Mouse (Mus musculus) adipocyte (in vitro differentiated cells): ENCODE measurements around the gene Hdac7.

Source experiments
- DNase-seq: peaks from one replicate; pipeline ENCODE4 v3.0.0-alpha.2; 2016; ENCODE audit warnings: low spot score

Hdac7 gene

DNA sequence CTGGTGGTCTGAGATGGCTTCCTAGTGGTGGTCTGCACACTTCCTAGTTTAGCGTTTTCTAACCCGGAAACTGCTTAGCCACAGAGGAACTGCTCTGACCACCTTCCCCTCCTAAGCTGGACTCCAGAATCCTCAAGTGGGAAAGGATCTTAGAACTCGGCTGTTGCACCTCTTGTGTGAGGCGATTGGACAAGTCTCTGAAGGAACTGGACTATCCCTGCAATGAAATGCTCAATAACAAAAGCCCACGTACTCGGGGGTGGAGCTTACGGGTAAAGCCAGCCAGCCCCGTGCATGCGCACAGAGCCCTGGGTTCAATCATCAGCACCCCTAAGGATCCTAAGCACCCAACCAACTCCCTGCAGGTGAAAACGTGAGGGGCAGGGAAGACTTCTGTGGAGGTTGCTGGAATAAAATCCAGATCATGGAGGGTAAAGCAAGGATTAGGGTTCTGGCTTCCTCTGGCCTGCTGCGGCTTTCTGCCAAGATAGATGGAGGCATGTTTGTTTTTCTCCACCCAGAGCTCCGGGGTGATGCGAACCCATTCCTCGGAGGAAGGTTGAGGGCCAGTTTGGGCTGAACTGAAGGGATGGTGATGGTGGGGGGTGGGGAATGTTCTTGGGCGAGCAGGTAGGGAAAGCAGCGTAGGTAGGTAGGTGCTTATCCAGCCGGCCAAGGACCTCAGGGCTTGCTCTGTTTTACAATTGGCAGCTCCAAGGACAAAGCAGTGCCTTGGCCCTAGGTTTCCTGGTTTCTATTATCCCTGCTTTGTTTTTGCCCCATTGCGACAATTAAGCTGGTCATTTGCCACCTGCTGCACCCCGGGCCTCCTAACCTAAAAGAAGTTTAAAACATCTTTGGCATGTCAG, 56.3 kb downstream of the Hdac7 start:
- no peak for DNase-seq

DNA sequence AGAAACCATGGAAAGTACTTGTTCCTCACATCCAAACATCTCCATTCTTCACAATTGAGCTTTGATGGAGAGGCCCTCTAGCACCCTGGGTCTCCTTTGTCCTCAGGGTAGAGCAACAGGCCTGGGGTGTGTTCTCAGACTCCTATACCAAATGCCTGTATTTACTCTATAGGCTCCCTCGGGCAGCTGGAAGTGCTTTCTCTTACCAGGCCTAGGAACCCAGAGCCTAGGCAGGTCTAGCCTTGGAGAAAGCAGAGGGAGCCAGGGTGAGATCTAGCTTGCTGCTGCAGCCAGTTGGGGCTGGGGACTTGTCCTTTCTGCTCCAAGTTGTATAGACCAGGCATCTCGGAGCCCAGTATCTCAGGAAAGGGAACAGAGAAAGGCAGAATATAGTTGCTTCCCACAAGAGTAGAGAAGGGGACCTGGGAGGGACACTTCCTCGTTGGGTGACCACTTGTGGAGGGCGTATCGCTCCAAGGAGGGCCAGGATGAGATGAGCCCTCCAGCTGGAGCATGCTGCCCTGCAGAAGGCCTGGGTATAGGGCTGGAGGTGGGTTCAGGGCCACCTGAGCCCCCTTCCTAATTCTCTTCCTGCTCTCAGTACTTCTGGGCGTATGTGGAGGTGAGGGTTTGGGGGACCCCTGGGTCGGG, 57.0 kb downstream of the Hdac7 start:
- no peak for DNase-seq

DNA sequence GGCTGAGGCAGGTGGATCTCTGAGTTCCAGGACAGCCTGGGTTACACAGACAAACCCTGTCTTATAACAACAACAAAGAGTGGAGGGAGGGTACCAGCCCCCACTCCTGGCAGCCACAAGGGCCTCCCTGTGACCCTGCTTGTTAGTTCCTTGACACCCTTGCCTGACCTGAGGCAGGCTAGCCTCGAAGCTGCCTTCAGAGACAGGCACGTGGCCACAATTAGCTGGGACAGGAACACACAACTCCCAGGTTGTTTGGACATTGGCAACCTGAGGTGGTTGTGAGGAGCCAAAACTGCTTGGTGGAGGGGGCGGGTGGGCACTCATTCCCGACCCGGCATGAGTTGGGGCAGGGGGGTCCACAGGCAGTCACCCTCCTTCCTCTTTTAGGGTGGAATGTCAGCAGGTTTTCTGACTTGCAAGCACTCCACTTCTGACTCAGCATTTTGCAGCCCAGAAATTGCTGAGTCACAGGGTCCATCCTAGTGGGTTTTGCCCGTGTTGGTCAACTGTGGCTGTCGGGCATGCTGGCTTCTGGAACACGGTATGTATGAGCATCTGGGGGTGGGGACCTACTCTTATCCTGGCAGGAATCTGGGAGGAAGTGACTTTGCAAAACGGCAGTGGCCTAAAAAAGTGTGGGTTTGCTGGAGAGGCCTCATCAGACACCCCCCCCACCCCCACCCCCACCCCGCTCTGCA, 57.7 kb downstream of the Hdac7 start:
- DNase-seq: peak; percentile 51

DNA sequence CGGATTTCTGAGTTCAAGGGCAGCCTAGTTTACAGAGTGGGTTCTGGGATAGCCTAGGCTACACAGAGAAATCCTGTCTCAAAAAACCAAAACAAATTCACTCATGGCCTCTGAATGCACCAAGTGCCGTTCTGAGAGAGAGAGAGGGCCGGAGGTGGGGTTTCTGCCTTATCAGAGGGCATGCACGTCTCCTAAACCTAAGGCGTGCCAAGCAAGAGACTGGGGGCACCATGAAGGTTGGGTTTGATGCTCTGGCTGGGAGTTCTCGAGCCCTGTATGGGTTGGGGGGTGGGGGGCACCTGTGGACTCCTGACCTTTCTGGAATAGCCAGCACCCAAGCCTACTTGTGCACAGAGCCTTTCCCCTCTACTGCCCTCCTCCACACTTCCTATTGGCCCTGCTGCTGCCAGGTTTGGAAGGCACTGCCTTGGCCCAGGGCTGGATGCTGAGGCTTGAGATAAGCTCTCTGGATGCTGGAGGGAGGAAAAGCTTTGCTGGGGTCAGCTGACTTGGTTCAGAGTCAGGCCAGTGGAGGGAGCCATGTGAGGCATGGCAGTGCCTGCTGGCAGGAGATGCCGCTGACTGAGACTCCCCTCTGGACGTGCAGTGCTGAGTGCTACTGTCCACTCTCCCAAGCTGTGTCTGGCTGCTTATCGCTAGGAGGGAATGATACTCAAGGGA, 58.4 kb downstream of the Hdac7 start:
- DNase-seq: peak; percentile 63

DNA sequence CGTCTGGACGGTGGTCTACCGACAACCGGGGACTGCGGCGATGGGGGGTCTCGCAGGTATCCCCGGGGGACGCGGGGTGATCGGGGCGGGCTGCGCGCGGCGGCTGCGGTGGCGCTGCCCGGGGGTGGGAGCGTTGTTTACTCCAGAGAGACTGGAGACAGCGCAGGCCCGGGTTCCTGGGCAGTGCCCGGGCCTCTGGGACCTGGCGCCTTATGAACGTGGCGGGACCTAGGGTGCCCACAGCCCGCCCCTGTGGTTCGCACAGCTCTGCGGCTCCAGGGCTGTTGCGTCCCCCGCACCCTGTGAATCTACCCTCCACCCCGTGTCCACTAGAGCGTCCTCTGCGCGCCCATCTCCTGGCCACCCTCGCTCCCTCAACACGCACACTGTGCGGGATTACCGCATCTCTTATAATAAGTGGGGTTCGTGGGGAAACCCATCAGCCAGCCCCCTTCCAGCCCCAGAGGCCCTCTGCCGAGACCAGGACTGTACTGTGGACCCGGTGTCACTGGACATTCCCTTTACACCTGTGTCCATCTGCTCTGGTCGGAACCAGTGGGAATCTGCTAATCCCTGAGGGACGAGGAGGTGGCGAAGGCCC, 59.6 kb downstream of the Hdac7 start:
- DNase-seq: peak; percentile 42

DNA sequence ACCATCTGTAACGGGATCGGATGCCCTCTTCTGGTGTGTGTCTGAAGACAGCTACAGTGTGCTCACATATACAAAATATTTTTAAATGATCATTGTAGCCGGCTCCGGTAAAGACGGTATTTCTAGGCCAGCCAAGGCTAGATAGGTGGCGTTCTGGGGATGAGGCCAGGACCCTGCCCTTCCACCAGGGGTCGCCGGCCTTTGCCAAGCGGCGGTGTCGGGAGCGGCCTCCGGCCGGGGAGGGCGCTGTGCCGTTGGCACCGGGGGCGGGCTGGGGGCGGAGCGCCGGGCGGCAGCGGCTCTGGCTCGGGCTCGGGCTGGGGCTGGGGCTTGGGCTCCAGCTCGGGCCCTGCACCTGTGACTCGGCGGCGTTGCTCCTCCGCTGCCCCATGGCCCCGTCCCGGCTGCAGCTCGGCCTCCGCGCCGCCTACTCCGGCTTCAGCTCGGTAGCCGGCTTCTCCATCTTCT, 60.2 kb downstream of the Hdac7 start:
- DNase-seq: peak; percentile 92

DNA sequence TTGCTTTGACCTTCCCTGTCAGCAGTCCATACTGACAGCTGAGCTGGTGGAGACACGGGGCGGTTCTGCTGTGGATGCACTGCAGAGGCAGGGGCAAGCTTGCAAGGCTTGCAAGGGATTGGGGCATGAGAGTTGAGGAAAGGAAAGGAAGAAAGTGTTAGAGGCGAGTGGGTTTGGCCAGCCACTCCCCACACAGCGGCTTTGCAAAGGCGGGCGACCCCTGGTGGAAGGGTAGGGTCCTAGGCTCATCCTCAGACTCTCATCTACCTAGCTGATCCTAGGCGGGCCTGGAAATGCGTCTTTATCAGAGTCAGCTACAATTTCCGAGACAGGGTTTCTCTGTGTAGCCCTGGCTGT, 61.6 kb downstream of the Hdac7 start:
- peak; percentile 87 for DNase-seq

DNA sequence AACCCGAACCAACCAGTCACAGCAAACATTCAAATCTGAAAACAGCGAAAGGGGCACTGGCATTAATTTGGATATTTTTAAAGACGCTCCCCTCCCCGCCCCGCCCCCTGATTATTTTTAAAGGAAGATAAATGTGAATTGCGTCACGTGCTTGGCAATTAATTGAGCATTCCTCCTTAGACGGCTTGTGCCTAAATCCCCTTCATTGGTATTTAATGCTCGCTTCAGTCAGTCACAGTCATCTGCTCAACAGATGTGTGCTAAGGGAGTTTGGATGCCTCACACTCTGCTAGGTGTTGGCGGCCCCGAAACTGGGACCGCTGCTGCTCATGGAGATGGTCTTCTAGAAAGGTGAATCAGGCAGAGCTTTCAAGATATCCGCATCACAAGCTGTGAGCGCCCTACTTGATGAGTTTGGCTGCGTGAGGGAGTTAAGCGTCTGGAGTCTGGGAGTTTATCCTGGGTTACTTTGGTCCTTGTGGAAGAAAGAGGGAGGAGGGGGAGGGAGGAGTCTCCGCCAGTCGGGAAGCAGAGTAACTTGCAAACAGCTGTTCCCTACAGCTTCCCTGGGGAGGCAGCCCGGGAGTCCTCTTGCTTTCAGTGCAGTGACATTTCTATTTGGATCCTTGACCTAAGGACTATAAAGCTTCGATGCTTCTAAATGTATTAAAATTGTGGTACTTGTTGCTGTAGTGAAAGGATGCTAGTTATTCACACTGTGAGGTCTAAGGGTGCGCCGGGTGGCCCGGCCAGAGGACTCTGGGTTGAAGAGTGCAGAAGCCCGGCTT, 62.1 kb downstream of the Hdac7 start:
- peak; percentile 77 for DNase-seq

DNA sequence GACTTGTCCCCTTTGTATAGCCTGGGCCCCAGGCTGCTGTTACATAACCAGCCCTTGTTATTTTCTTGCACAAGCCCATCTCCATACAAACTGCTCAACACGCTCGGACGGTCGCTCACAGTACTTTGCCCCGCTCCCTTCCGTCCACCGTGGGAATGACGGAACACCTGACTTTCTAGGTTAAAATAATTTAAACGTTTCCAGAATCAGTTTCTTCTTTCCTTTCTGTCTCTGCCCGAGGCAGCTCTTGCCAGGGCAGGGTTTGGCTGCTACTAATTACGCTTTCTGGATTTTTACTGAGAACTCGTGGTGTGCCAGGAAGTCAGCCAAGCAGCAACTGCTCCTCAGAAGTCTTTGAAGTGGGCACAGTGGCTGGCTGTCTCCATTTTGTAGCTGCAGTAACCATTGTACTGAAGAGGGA, 63.7 kb downstream of the Hdac7 start:
- DNase-seq: peak; percentile 92

DNA sequence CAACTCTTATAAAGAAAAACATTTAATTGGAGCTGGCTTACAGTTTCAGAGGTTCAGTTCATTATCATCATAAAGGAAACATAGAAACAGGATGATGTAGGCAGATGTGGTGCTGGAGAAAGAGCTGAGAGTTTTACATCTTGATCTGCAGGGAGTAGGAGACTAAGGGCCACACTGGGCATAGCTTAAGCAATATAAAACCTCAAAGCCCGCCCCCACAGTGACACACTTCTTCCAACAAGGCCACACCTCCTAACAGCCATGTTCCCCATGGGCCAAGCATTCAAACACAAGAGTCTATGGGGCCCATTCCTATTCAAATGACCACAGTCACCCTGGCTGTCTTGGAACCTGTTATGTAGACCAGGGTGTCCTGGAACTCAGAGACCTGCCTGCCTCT, 64.7 kb downstream of the Hdac7 start:
- DNase-seq: peak; percentile 46

DNA sequence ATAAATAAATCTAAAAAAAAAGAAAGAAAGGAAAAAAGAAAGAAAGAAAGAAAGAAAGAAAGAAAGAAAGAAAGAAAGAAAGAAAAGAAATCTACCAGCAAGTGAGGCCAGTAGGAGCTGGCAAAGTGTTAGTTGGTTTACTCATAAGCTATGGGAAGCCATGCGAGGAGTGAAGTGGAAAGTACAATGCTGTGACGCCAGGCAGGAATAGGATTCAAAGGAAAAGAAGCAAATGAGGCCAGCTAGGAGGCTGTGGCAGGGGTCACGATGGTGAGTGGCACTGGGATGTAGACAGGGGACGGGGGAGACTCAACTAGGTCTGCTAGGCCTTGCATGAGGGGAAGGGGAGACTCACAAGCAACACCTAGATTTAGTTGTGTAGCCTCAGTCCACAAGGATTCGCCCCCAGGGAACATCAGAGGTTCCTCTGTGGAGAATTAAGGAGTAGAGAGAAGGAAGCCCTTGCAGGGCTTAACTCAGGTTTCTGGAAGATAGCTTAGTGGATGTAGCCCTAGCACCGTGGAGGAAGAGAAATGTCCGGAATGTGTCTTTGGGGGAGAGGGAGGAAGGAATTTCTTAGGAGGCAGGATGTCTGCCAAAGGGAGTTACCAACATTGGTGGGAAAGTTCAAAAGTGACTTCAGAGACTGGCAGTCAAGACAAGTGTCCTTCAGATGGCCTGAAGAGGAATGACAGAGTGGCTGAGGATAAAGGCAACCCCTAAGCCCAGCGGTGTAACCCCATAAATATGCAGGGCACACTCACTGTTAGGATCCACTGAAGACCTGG, 65.8 kb downstream of the Hdac7 start, which contains the start of gene Slc48a1:
Gene Slc48a1 (plus strand): TSS at position 210 of the 788 bp plus-strand sequence.
- peak; percentile 64 for DNase-seq

DNA sequence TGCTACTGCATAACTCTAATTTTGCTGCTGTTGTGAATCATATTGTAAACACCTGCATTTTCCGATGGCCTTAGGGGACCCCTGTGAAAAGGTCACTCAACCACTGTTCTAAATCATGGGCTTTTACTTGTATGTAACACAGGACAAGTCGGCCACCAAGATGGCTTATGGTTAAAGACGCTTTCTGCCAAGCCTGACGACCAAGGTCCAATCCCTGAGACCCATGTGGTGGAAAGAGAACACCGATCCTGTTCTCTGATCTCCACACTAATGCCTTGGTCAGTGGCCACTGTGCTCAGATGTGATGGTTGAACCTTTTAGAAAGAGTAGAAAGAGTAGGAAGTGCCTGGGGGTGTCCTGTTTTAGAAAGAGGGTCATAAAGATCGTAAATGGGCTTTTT, 67.4 kb downstream of the Hdac7 start:
- no peak for DNase-seq

DNA sequence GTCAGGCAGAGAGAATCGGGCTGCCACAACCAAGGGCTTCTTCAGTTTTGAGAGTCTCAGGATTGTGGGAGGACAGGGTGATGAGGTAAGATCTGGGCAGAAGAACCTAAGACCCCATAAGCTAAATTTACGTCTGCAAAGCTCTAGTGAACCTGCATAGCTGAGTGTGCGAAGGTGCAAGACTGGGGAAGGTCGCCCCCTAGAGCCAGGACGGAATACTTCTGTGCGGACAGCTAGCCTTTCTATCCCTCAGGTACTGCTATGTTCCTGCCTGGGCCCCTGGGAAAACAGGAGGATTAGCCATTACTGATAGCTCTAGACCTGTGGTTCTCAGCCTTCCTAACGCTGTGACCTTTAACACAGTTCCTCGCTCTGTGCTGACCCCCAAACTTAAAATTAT, 67.8 kb downstream of the Hdac7 start:
- DNase-seq: peak; percentile 64

DNA sequence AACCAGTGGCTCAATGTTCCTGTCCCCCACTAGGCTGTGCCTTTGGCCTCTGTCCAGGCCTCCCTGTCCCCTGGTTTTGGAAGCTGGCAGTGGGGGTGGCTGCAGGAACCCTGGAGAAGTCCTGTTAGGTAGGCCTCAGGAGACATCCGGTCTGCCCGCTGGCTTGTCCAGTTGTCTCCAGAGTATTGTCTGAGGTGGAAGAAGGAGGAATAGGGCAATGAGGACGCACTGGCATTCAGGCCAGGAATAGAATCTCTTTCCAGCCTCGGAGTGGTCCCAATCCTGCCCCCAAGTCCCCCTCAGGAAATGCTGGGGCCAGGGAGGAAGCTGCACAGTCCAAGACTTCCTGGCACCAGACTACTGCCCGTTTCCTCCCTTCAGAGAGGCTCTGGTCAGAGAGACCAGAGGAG, 70.3 kb downstream of the Hdac7 start:
- no peak for DNase-seq

DNA sequence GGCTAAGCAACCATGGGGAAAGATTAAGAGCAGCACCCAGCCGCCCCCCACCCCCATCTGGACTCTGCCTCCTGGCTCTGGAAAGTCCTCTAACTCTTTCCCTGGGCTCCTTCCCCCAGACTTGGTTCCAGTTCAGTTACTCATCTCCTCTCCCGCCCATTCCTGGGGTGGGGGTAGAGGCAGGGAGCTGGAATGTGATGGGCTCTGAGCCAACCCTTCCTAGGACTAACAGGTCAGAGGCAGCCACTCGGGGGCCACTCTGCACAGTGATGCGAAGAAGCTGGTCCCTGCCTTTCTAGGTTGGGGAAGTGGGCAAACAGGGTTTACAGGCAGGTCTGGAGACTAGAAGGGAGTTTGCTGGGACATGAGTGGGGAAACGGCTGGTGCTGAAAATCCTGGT, 71.2 kb downstream of the Hdac7 start:
- DNase-seq: peak; percentile 71

DNA sequence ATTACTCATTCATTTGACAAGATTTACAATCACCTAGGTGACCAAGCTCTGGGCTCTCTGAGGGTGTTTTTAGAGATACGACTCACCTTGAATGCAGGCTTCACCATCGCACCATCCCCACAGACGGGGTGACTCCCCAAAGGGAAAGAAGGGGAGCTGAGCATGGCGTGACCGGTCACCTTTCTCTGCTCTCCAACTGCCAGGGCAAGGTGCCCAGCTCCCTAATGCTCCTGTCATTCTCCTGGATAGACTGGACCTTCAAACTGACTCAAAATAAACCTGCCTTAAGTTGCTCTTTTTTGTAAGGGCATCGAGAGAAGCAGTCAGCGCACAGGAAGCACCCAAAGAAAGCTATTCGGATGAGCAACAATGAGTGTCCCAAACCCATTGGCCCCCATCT, 74.0 kb downstream of the Hdac7 start:
- no peak for DNase-seq

DNA sequence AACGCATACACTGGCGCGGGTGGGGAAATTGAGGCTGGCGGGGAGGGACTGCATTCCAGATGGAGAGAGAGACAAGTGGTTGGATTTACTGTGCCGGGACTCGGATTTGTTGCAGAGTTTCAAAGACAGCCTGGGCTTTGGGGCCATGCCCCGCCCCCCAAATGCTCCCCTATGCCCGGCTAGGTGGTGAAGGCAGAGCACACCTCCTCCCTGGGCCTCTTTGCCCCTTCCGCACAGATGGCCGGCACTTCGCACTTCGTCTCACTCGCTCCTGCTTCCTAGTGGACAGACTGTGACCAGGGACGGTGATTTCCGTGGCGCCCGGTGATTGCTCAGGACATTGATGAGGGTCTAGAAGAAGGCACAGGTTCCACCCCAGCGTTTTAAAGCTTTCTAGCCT, 76.1 kb downstream of the Hdac7 start:
- DNase-seq: no peak

DNA sequence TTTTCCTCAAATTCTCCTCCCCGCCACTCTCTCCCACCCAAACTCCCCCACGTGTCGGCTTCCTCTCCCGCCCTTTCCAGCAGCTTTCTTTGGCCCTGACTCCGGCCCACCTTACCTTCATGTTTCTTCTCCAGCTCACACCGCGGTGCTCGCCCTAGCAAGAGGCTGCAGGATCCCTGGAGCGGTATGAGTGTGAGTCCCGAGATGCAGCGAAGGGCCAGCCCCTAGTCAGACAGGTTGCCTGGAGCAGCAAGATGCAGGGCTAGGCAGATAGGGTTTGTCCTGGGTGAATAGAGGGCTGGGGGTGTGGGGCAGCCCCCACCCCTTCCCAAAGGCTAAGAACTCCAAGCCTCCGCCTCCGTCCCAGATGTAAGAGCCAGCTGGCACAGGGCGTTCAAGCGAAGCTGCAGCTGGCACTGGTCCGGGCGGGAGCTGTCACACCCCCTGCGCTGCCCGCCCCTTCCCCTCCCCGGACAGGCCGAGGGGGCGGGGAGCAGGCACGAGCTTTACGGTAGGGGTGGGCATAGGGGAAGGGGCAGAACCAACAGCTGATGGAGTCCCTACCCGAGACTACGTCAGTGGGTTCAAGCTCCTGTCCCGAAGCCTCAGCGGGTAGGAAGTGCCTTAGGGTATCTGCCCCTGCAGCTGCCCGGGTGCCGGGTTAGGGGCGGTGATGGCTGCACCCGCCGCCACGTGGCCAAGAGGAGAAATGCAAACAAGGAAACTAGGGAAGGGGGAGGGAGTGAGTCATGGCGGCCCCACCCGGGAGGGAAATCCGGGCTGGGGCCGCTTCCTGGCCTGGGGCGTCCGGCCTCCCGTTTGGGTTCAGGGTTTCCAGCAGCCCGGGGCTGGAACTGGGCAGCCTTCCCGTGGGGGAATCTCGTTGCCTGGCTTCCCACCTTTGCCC, 76.8 kb downstream of the Hdac7 start, which contains the start of gene Rapgef3:
Gene Rapgef3 (minus strand): TSS at position 693 of the 907 bp plus-strand sequence.
- DNase-seq: peak; percentile 88
